Mouse (Mus musculus) MEL-GATA-1-ER (cell line): ENCODE measurements around the gene 4933427D14Rik.

Experiments used
- DNase-seq: peaks from one replicate; pipeline ENCODE4 v3.0.0-alpha.2; 2012; ENCODE audit warnings: low read depth; ENCODE audit errors: extremely low read depth

Gene 4933427D14Rik

GRCm38 (mm10) chr11:72110726-72111125 lies 96.5 kb downstream of the 4933427D14Rik start:
- no peak for DNase-seq

GRCm38 (mm10) chr11:72104223-72104622 lies 103.0 kb downstream of the 4933427D14Rik start:
- DNase-seq = no peak
